Mouse (Mus musculus) lung, adult 2 months (tissue): Measurements from ENCODE around the gene Nadsyn1.

ENCODE experiments used
- CTCF ChIP-seq: fragments of 200-500 bp; IDR thresholded peaks from 2 replicates; pipeline ENCODE4 v1.5.1; 2011; ENCODE audit warnings: mild to moderate bottlenecking, low read length, control low read depth; ENCODE audit not compliant: insufficient read depth
- POLR2A ChIP-seq: fragments of 200-500 bp; IDR thresholded peaks from 2 replicates; pipeline ENCODE4 v1.6.1; 2011; ENCODE audit warnings: low read depth, mild to moderate bottlenecking, control low read depth, low read length, borderline replicate concordance; ENCODE audit errors: extremely low read depth

- TF ChIP-seq POLR2A (no peak), CTCF (no peak)
Measured at GRCm38 (mm10) chr7:143756125-143757026, 66.3 kb downstream of the Nadsyn1 start, which contains the start of gene Osbpl5.
